Mouse (Mus musculus): ENCODE results near the gene Serping1.
A peak's percentile ranks its signal among the peaks of the same experiment; 100 is the strongest.
"Not testable (repeated sequence)": the region's sequence is repeated elsewhere in the genome, so short reads cannot be mapped to it uniquely, and the experiment has no call there.

The Serping1 gene

GRCm38 (mm10) chr2:84775241-84775640, at the start of gene Serping1:
Gene Serping1, minus strand, starts transcription at chr2:84775444.
- no peak for DNase-seq (ENCODE audit: low spot score)

DNA sequence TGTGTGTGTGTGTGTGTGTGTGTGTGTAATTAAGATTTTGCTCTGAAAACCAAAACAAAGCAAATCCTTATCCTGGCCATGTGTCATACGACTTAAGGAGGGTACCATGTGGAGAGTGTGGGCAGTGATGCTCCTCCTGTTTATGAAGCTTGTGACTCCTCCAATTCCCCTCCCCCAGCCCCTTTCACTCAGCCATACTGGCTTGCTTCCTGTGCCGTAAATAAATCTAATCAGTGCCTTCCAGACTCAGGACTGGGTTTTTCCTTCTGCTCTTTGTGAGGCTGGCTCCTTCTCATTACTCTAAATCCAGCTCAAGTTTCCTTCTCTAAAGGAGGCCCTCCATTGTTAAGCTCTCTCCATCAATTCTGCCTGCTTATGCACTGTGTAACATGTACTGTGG, 48.0 kb upstream of the Serping1 start:
- no peak for DNase-seq (ENCODE audit: low spot score)

DNA sequence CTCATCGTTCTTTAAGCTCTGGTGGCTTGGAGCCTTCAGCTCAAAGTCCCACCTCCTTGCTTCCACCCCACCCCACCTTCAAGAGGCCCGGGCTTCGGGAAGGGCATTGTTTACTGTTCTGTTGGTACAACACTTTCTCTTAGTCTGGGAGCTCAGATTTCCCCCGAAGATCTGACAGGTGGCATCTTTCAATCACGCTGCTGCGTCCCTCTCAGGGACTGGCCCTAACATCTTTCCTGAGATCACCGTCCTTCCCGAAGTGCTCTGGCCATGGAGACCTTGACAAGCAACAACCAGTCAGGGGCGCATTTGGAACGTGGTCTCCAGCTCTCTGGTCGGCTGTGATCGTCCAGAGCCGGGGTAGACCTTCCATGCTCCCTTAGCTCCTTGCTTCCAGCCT, 47.3 kb upstream of the Serping1 start, which contains the start of gene Smtnl1:
Smtnl1 (minus strand) TSS at position 101 of the 400 bp plus-strand sequence.
- no peak for DNase-seq (ENCODE audit: low spot score)

GRCm38 (mm10) chr2:84819861-84820260, 44.6 kb upstream of the Serping1 start:
- DNase-seq (ENCODE audit: low spot score) = no peak

DNA sequence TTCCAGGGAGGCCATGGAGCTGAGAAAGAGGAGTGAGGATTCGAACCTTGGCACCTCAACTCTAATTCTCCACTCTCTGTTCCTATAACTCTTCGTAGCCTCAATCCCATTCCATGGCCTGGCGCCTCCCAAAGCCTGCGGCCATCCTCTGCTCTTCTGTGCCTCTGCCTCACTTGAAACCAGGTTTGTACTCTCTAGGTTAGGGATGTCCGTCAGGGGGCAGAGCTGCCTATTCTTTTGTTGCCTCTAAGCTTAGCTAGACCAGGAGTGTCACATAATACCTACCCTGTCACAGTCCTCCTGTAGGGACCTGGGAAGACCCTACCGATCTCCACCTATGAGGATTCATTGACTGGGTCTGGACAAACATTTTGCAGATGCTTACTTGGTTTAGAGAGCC, 37.4 kb upstream of the Serping1 start:
- no peak for DNase-seq (ENCODE audit: low spot score)

GRCm38 (mm10) chr2:84811880-84812279, 36.6 kb upstream of the Serping1 start:
- DNase-seq (ENCODE audit: low spot score) = no peak

GRCm38 (mm10) chr2:84810886-84811577, 35.8 kb upstream of the Serping1 start:
- DNase-seq (ENCODE audit: low spot score) = peak; percentile 45

DNA sequence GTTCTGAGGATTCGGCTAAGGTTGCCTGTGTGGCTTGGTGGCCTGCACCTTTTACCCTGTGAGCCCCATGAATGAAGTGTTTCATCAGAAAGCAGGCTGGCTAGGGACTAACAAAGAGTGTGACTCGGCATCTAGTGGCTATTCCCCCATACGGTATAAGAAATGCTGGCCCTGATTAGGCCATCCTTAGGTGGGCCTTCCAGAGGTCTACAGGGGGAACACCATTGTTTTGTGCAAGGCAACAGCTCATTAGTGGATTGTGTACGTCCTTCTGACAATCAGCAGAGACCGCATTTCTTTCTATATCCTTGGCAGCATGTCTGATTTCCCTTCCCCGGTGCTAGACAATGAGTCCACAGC, 35.3 kb upstream of the Serping1 start:
- no peak for DNase-seq (ENCODE audit: low spot score)

- DNase-seq (ENCODE audit: low spot score) = no peak
These were observed 34.1 kb upstream of the Serping1 start for GRCm38 (mm10) chr2:84809330-84809729.

DNA sequence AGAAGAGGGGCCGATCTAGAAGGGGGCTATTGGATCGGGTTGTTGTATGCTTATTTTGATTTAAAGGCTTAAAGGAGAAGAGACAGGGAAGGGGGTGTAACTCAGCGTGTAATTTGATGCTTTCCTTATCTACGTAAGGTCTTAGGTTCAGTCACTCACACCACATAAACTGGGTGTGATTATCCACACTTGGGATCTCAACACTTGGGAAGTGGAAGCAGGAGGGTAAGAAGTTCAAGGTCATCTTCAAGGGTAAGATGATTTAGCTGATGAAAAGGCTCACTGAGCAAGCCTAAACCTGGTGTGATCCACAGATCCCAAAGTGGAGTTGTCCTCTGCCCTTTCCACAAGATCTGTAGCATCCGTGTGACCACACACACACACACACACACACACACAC, 31.3 kb upstream of the Serping1 start:
- no peak for DNase-seq (ENCODE audit: low spot score)

DNA sequence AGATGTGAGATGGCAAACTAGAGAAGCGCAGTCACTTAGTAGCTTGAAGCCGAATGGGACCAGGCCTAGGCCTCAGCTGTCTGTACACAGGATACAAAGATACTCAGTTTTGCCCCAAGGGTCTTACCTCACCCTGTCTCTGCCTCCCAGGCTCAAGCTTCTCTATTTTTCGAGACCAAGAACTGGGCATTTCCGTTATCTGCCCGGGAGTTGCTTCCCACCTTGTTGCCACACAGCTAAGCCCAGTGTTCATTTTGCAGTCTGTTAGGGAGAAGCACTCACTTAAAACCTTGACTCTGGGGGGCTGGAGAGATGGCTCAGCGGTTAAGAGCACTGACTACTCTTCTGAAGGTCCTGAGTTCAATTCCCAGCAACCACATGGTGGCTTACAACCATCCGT, 28.7 kb upstream of the Serping1 start:
- DNase-seq (ENCODE audit: low spot score) = no peak

- DNase-seq (ENCODE audit: low spot score) = not testable (repeated sequence)
These were observed 26.0 kb upstream of the Serping1 start for GRCm38 (mm10) chr2:84801223-84801622.

DNA sequence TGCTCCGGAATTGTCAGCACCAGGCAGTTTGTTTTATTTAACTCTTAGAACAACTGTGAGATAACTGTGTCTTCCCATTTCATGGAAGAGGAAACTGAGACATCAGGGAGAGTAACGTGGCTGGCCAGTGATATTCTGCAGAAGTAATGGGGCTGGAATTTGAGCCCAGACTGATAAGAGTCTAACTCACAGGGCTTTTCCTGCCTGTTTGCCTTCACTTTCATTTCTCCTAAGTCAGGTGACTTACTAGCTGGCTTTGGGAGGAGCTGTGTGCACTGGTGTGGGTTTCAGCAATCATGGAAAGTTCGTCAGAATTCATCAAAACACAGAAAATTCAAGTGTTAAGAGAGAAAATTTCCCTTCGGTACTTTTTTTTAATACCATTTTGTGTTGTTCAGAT, 25.1 kb upstream of the Serping1 start:
- no peak for DNase-seq (ENCODE audit: low spot score)

DNA sequence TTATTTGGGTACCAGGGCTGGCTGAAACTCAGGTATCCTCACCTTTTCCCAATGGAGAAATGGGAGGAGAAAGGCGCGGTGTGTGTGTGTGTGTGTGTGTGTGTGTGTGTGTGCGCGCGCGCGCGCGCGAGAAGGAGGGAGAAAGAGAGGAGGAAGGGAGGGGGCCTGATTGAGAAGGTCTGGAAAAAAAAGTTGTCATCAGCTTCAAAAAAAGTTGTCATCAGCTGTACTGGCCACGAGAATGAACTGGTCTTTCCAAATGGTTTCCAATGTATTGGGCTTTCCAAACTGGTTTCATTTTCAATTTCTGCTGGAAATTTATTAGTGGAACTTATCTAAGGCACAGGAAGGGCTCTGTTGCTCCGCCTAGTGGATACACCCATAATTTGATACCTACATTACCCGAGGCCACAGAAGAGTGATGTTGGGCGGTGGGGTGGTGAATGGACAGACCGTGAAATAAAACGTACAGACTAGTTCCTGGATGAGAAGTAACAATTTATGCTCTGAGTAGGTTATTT, 23.9 kb upstream of the Serping1 start:
- DNase-seq (ENCODE audit: low spot score) = no peak

DNA sequence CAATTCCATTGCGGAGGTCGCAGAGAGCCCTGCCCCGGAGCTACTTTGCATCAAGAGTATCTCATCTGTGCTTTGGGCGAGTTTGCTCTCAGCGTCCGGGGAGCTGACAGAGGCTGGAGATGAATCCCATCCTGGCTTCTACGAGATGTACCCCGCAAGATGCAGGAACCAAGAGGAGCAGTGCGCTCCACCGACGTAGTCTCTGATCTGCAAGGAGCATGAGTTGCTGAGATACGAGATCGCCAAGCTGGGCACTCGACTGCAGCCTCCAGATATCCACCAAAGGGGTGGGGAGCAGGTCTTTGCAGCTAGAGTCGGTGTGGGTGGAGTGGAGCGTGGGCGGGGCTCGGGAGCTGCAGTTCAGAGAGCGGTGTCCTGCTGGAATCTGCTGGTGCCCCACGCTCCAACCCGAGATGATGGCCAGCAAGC, 23.3 kb upstream of the Serping1 start, which contains the start of gene Ube2l6:
Ube2l6 (plus strand) TSS at position 336 of the 429 bp plus-strand sequence.
- DNase-seq (ENCODE audit: low spot score) = no peak

- no peak for DNase-seq (ENCODE audit: low spot score)
These were observed 22.7 kb upstream of the Serping1 start for GRCm38 (mm10) chr2:84797833-84798492.

DNA sequence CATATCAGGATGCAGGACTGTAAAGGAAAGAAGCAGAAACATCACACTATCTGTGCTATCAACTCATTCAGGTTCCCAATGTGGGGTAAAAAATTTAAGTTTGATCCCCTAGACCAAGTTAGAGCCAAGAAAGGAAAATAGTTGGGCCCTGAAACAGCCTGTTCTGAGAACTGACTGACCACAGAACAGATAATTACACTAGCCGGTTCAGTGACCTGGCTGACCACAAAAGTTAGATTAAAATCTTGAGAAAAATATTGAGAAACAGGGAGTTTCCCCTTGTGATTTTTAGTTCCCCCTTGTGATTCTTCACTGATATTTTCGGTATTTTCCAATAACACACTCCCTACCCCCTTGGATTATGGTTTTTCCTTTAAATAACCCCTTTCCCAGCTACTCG, 18.6 kb upstream of the Serping1 start:
- DNase-seq (ENCODE audit: low spot score) = no peak

DNA sequence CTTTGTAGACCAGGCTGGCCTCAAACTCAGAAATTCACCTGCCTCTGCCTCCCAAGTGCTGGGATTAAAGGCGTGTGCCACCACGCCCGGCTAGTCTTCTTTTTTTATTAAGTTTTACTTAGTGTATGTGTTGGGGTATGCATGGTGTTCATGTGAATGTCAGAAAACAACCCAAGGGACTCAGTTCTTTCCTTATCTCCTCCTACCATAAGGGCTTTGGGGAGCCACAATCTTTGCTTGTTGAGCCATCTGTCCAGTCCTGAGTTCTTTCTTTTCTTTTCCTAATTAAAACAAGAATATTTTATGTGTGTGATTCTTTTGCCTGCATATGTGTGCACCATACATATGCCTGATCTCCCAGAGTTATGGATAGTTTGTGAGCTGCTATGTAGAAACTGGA, 17.9 kb upstream of the Serping1 start:
- DNase-seq (ENCODE audit: low spot score) = no peak

DNA sequence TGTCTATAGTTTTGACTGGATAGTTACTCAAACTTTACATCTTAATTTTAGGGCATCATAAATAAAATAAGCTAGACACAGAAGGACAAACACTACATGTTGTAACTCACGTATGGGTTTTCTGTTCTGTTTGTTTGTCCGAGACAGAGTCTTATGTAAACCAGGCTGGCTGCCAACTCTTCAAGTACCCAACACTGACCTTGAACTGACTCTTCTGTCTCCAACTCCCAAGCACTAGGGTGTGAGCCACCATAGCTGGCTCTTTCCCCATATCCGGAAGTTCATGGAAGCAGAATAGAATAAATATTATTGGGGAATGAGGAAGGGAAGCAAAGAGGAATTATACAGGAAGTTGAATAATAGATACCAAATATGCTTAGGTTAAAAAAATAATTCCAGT, 17.3 kb upstream of the Serping1 start:
- no peak for DNase-seq (ENCODE audit: low spot score)

GRCm38 (mm10) chr2:84790418-84790817, 15.2 kb upstream of the Serping1 start:
- DNase-seq (ENCODE audit: low spot score) = no peak

DNA sequence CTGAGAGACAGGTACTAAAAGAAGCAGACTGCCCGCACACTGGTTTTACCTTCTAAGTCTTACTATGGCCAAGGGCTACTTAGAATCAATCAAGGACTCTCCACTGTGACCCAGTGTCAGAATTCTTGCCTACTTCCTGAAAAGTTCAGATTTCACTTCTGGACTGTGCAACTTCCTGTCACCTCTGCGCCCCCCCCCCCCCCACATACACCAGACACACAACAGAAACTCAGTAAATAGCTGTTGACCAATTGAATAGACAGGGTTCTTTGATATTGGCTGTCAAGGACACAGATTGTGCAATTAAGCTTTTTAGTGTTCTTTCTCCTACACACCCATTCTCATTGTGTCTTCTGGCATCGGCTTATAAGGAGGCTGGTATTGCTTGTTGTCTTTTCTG, 13.1 kb upstream of the Serping1 start:
- no peak for DNase-seq (ENCODE audit: low spot score)

- DNase-seq (ENCODE audit: low spot score) = no peak
These were observed 8.8 kb upstream of the Serping1 start for GRCm38 (mm10) chr2:84783840-84784566.

DNA sequence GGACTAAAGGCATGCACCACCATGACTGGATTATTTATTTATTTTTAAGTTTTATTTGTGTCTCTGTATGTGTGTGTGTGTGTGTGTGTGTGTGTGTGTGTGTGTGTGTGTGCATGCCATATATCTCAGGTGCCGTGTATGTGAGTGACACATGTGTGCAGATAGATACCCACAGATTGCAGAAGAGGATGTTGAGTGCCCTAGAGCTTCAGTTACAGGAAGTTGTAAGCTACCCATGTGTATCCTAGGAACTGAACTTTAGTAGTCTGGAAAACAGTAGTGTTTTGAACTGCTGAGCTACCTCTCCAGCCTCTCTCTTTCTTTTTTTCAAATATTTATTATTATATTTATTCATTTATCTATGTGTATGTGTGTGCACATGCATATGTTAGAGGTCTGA, 8.1 kb upstream of the Serping1 start:
- no peak for DNase-seq (ENCODE audit: low spot score)
